Mouse (Mus musculus): ENCODE results near the gene Scnn1a.

Gene Scnn1a

GRCm38 (mm10) chr6:125309406-125309805, 11.1 kb upstream of the Scnn1a start:
- no peak for DNase-seq (ENCODE audit: low spot score in 2 of 2)

GRCm38 (mm10) chr6:125312171-125312570, 8.3 kb upstream of the Scnn1a start:
- no peak for DNase-seq (ENCODE audit: low spot score in 2 of 2)

- no peak for DNase-seq (ENCODE audit: low spot score in 2 of 2)
Observed at GRCm38 (mm10) chr6:125312581-125313355, 7.7 kb upstream of the Scnn1a start.

- DNase-seq (ENCODE audit: low spot score in 2 of 2), result peak; percentile 31 to 62
Observed at GRCm38 (mm10) chr6:125313546-125314230, 6.8 kb upstream of the Scnn1a start, which contains the start of gene Ltbr. Ltbr (minus strand) TSS chr6:125313885.

GRCm38 (mm10) chr6:125314231-125314563, 6.3 kb upstream of the Scnn1a start:
- DNase-seq (ENCODE audit: low spot score in 2 of 2), result no peak

- DNase-seq (ENCODE audit: low spot score in 2 of 2), result no peak
Observed at GRCm38 (mm10) chr6:125314746-125315145, 5.7 kb upstream of the Scnn1a start.

GRCm38 (mm10) chr6:125317077-125317476, 3.4 kb upstream of the Scnn1a start:
- no peak for DNase-seq (ENCODE audit: low spot score in 2 of 2)

GRCm38 (mm10) chr6:125318981-125319918, 1.2 kb upstream of the Scnn1a start:
- no peak for DNase-seq (ENCODE audit: low spot score in 2 of 2)

GRCm38 (mm10) chr6:125319919-125320296, 551 bp upstream of the Scnn1a start:
- no peak for DNase-seq (ENCODE audit: low spot score in 2 of 2)

- no peak for DNase-seq (ENCODE audit: low spot score in 2 of 2)
Observed at GRCm38 (mm10) chr6:125321114-125321855, 826 bp downstream of the Scnn1a start.

- DNase-seq (ENCODE audit: low spot score in 2 of 2), result no peak
Observed at GRCm38 (mm10) chr6:125322794-125323193, 2.3 kb downstream of the Scnn1a start.

- no peak for DNase-seq (ENCODE audit: low spot score in 2 of 2)
Observed at GRCm38 (mm10) chr6:125323547-125323946, 3.1 kb downstream of the Scnn1a start.

- DNase-seq (ENCODE audit: low spot score in 2 of 2), result no peak
Observed at GRCm38 (mm10) chr6:125325337-125325736, 4.9 kb downstream of the Scnn1a start.

- DNase-seq (ENCODE audit: low spot score in 2 of 2), result peak; percentile 26 to 56
Observed at GRCm38 (mm10) chr6:125328243-125328642, 7.8 kb downstream of the Scnn1a start.

- peak in 1 of 2 experiments; percentile 66 for DNase-seq (ENCODE audit: low spot score in 2 of 2)
Observed at GRCm38 (mm10) chr6:125330626-125331326, 10.3 kb downstream of the Scnn1a start.

GRCm38 (mm10) chr6:125333112-125333899, 12.8 kb downstream of the Scnn1a start:
- no peak for DNase-seq (ENCODE audit: low spot score in 2 of 2)

- DNase-seq (ENCODE audit: low spot score in 2 of 2), result no peak
Observed at GRCm38 (mm10) chr6:125334356-125334755, 13.9 kb downstream of the Scnn1a start.

- no peak for DNase-seq (ENCODE audit: low spot score in 2 of 2)
Observed at GRCm38 (mm10) chr6:125338791-125339660, 18.6 kb downstream of the Scnn1a start.

GRCm38 (mm10) chr6:125340244-125340643, 19.8 kb downstream of the Scnn1a start:
- DNase-seq (ENCODE audit: low spot score in 2 of 2), result no peak
